Mouse (Mus musculus): ENCODE results near the gene Vps25.

Gene Vps25

GRCm38 (mm10) chr11:101255826-101256775, 2.6 kb downstream of the Vps25 start:
- peaks cover 1% of the 10 kb centered on the region; the same call in 1 of the 2 replicates for H3K27me3 ChIP-seq (ENCODE audit: control insufficient read depth, insufficient read depth, low read length, poor library complexity, severe bottlenecking)
- peaks cover 7% of the 10 kb centered on the region for H3K36me3 ChIP-seq (ENCODE audit: control insufficient read depth, insufficient read depth, low read length, poor library complexity, severe bottlenecking)

GRCm38 (mm10) chr11:101259261-101259712, 5.8 kb downstream of the Vps25 start:
- DNase-seq (ENCODE audit: low read depth, low spot score): no peak
- Histone ChIP-seq H3K36me3 (ENCODE audit: control insufficient read depth, insufficient read depth, low read length, poor library complexity, severe bottlenecking) (peaks cover 7% of the 10 kb centered on the region), H3K27me3 (ENCODE audit: control insufficient read depth, insufficient read depth, low read length, poor library complexity, severe bottlenecking) (peaks cover 1% of the 10 kb centered on the region; the same call in 1 of the 2 replicates)

More at GRCm38 (mm10) chr11:101255826-101256775, 2.6 kb downstream of the Vps25 start:
- DNase-seq (ENCODE audit: low read depth, low spot score): no peak

- H3K36me3 ChIP-seq (ENCODE audit: control insufficient read depth, insufficient read depth, low read length, poor library complexity, severe bottlenecking): peaks cover 7% of the 10 kb centered on the region
- peak; percentile 19 for DNase-seq (ENCODE audit: low read depth, low spot score)
- H3K27me3 ChIP-seq (ENCODE audit: control insufficient read depth, insufficient read depth, low read length, poor library complexity, severe bottlenecking): peaks cover 1% of the 10 kb centered on the region; the same call in 1 of the 2 replicates
Measured at GRCm38 (mm10) chr11:101259948-101260825, 6.7 kb downstream of the Vps25 start, which contains the start of gene Wnk4. Gene Wnk4 (plus strand): TSS chr11:101260567.

- Histone ChIP-seq H3K27me3 (ENCODE audit: control insufficient read depth, insufficient read depth, low read length, poor library complexity, severe bottlenecking) (peaks cover 1% of the 10 kb centered on the region; the same call in 1 of the 2 replicates), H3K36me3 (ENCODE audit: control insufficient read depth, insufficient read depth, low read length, poor library complexity, severe bottlenecking) (peaks cover 7% of the 10 kb centered on the region)
- no peak for DNase-seq (ENCODE audit: low read depth, low spot score)
Measured at GRCm38 (mm10) chr11:101260826-101261380, 7.4 kb downstream of the Vps25 start.

GRCm38 (mm10) chr11:101262272-101262967, 8.9 kb downstream of the Vps25 start:
- H3K27me3 ChIP-seq (ENCODE audit: control insufficient read depth, insufficient read depth, low read length, poor library complexity, severe bottlenecking): peaks cover 3% of the 10 kb centered on the region
- peaks cover 7% of the 10 kb centered on the region for H3K36me3 ChIP-seq (ENCODE audit: control insufficient read depth, insufficient read depth, low read length, poor library complexity, severe bottlenecking)
- DNase-seq (ENCODE audit: low read depth, low spot score): no peak

GRCm38 (mm10) chr11:101263138-101263988, 9.9 kb downstream of the Vps25 start:
- peaks cover 3% of the 10 kb centered on the region for H3K27me3 ChIP-seq (ENCODE audit: control insufficient read depth, insufficient read depth, low read length, poor library complexity, severe bottlenecking)
- H3K36me3 ChIP-seq (ENCODE audit: control insufficient read depth, insufficient read depth, low read length, poor library complexity, severe bottlenecking): peaks cover 7% of the 10 kb centered on the region
- DNase-seq (ENCODE audit: low read depth, low spot score): no peak

GRCm38 (mm10) chr11:101263989-101264280, 10.4 kb downstream of the Vps25 start:
- peaks cover 5% of the 10 kb centered on the region for H3K36me3 ChIP-seq (ENCODE audit: control insufficient read depth, insufficient read depth, low read length, poor library complexity, severe bottlenecking)
- H3K27me3 ChIP-seq (ENCODE audit: control insufficient read depth, insufficient read depth, low read length, poor library complexity, severe bottlenecking): peaks cover 3% of the 10 kb centered on the region
- DNase-seq (ENCODE audit: low read depth, low spot score): no peak

GRCm38 (mm10) chr11:101264954-101265471, 11.5 kb downstream of the Vps25 start:
- no peaks in the 10 kb centered on the region for H3K36me3 ChIP-seq (ENCODE audit: control insufficient read depth, insufficient read depth, low read length, poor library complexity, severe bottlenecking)
- peaks cover 3% of the 10 kb centered on the region for H3K27me3 ChIP-seq (ENCODE audit: control insufficient read depth, insufficient read depth, low read length, poor library complexity, severe bottlenecking)
- DNase-seq (ENCODE audit: low read depth, low spot score): peak; percentile 38

- H3K36me3 ChIP-seq (ENCODE audit: control insufficient read depth, insufficient read depth, low read length, poor library complexity, severe bottlenecking): no peaks in the 10 kb centered on the region
- no peak for DNase-seq (ENCODE audit: low read depth, low spot score)
Measured at GRCm38 (mm10) chr11:101265906-101266305, 12.4 kb downstream of the Vps25 start.

GRCm38 (mm10) chr11:101269577-101270116, 16.1 kb downstream of the Vps25 start:
- no peaks in the 10 kb centered on the region for H3K36me3 ChIP-seq (ENCODE audit: control insufficient read depth, insufficient read depth, low read length, poor library complexity, severe bottlenecking)

More at GRCm38 (mm10) chr11:101265906-101266305, 12.4 kb downstream of the Vps25 start:
- H3K27me3 ChIP-seq (ENCODE audit: control insufficient read depth, insufficient read depth, low read length, poor library complexity, severe bottlenecking): peaks cover 2% of the 10 kb centered on the region

GRCm38 (mm10) chr11:101272446-101272845, 18.9 kb downstream of the Vps25 start:
- H3K36me3 ChIP-seq (ENCODE audit: control insufficient read depth, insufficient read depth, low read length, poor library complexity, severe bottlenecking): no peaks in the 10 kb centered on the region
- DNase-seq (ENCODE audit: low read depth, low spot score): no peak
- no peaks in the 10 kb centered on the region for H3K27me3 ChIP-seq (ENCODE audit: control insufficient read depth, insufficient read depth, low read length, poor library complexity, severe bottlenecking)

More at GRCm38 (mm10) chr11:101269577-101270116, 16.1 kb downstream of the Vps25 start:
- H3K27me3 ChIP-seq (ENCODE audit: control insufficient read depth, insufficient read depth, low read length, poor library complexity, severe bottlenecking): peaks cover 2% of the 10 kb centered on the region
- DNase-seq (ENCODE audit: low read depth, low spot score): no peak

GRCm38 (mm10) chr11:101275309-101275708, 21.8 kb downstream of the Vps25 start:
- no peaks in the 10 kb centered on the region for H3K36me3 ChIP-seq (ENCODE audit: control insufficient read depth, insufficient read depth, low read length, poor library complexity, severe bottlenecking)
- no peaks in the 10 kb centered on the region for H3K27me3 ChIP-seq (ENCODE audit: control insufficient read depth, insufficient read depth, low read length, poor library complexity, severe bottlenecking)
- DNase-seq (ENCODE audit: low read depth, low spot score): no peak

Measured in splenic B cell, adult 2 months (primary cell).